Mouse (Mus musculus) hindbrain, embryonic 12.5 days (tissue): Measurements from ENCODE around the gene Runx1. TPM values are rescaled to one million over a fixed set of nuclear protein-coding genes. Genes with fewer than 3 reads are reported as not detected.

ENCODE experiments used
- ATAC-seq: fragments of 200-750 bp; cut with Nextera tagmentation; 2 replicates; pipeline ENCODE4 v1.8.0; 2017; ENCODE audit warnings: moderate TSS enrichment; ENCODE audit not compliant: low FRiP score
- H3K27ac ChIP-seq: fragments of 300-500 bp; sonication (generic); 2 replicates; pipeline ENCODE4 v1.5.1; 2016; ENCODE audit warnings: mild to moderate bottlenecking
- H3K27me3 ChIP-seq: fragments of 300-500 bp; sonication (generic); 2 replicates; pipeline ENCODE4 v1.6.1; 2016; ENCODE audit warnings: mild to moderate bottlenecking
- H3K36me3 ChIP-seq: fragments of 300-500 bp; sonication (generic); 2 replicates; pipeline ENCODE4 v1.6.1; 2016; ENCODE audit warnings: mild to moderate bottlenecking
- H3K4me1 ChIP-seq: fragments of 300-500 bp; sonication (generic); 2 replicates; pipeline ENCODE4 v1.6.1; 2016
- H3K4me2 ChIP-seq: fragments of 300-500 bp; sonication (generic); replicated peaks from 2 replicates; pipeline ENCODE4 v1.6.1; 2016; ENCODE audit warnings: mild to moderate bottlenecking
- H3K4me3 ChIP-seq: fragments of 300-500 bp; sonication (generic); 2 replicates; pipeline ENCODE4 v1.5.1; 2016; ENCODE audit warnings: mild to moderate bottlenecking
- H3K9ac ChIP-seq: fragments of 300-500 bp; sonication (generic); 2 replicates; pipeline ENCODE4 v1.6.1; 2016; ENCODE audit warnings: mild to moderate bottlenecking, moderate library complexity
- H3K9me3 ChIP-seq: fragments of 300-500 bp; sonication (generic); replicated peaks from 2 replicates; pipeline ENCODE4 v1.6.1; 2016; ENCODE audit warnings: mild to moderate bottlenecking
- WGBS: fragments of 180-500 bp; shearing (Covaris S2); methylation state at CpG from one replicate; pipeline ENCODE4 v1.1.7; 2016; 5-methylcytosine and 5-hydroxymethylcytosine counted together
- polyA plus RNA-seq: library from polyadenylated mRNA; unstranded; fragments of >200 nt; fragmentation: Nextera tagmentation; extraction: Ambion mirVana; gene quantifications from 2 replicates; pipeline ENCODE4 v1.2.1, GENCODE M21; 2016

Runx1 gene
- polyA plus RNA-seq, 1 experiment from 2014 or later = 4.4 TPM

GRCm38 (mm10) chr16:92699531-92700397 lies 126.2 kb downstream of the Runx1 start:
- H3K4me1 ChIP-seq = peaks cover 37% of the 10 kb centered on the region
- WGBS = 2% methylated on average over 27 of the region's 27 CpGs
- no peak overlapping the region for H3K27ac ChIP-seq
- peaks cover 78% of the 10 kb centered on the region for H3K27me3 ChIP-seq
- no peak overlapping the region for H3K4me3 ChIP-seq
- H3K36me3 ChIP-seq = no peaks in the 10 kb centered on the region
- peak overlapping the region; percentile 99; the same call in 1 of the 2 replicates for H3K4me2 ChIP-seq
- no peak overlapping the region for H3K9ac ChIP-seq
- ATAC-seq = no peak
- no peaks in the 10 kb centered on the region for H3K9me3 ChIP-seq

GRCm38 (mm10) chr16:92698612-92698998 lies 127.3 kb downstream of the Runx1 start:
- Histone ChIP-seq H3K4me3 (peak overlapping the region; percentile 54), H3K36me3 (no peaks in the 10 kb centered on the region), H3K27ac (no peak overlapping the region), H3K9ac (peak overlapping the region; percentile 60), H3K4me1 (peaks cover 37% of the 10 kb centered on the region), H3K9me3 (no peaks in the 10 kb centered on the region), H3K4me2 (peak overlapping the region; percentile 99), H3K27me3 (peaks cover 81% of the 10 kb centered on the region)
- ATAC-seq = peak; percentile 75
- WGBS = under 1% methylated on average over 26 of the region's 26 CpGs

DNA sequence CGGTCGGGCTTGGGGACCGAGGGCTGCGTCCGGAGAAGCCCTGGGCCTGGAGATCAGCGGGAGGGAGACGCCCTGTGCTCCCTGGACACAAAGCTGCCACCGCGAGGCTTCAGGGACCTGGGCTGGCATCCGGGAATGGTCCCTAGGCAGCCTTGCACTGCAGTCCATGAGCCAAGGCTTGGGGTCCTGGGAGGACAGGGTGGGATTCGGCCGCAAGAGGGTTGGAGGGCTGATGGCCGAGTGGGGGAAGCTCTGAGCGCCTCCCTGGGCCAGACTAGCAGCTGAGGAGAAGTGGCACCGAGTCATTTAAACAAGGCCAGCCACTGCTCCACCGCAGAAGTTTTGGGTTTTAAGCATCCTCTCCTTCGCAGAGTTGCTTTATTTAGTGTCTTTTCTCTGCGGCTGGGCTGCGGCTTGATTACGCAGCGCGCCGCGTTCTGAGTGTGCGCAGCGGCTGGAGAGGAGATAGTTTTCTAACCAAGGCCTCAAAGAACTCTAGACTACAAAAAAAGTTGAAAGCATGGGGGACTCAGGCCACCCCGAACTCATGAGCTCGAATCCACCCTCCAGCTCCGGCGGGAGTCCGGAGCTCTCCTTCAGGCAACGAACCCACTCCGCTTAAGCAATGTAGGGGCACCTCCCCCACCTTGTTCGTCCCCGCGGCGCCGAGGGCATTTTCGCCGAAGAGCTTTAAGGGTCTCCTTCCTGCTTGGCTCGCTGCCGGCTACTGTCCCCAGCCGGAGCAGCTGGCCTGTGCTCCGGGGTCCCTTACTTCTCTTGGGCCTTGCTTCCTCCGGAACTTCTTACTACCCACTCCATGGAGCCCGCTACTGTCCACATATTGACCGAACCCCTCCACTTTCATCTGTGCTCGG lies 128.0 kb downstream of the Runx1 start:
- Histone ChIP-seq H3K27ac (peak overlapping the region; percentile 7), H3K4me1 (peaks cover 37% of the 10 kb centered on the region), H3K9ac (peak overlapping the region; percentile 60), H3K36me3 (no peaks in the 10 kb centered on the region), H3K4me3 (peak overlapping the region; percentile 54), H3K9me3 (no peaks in the 10 kb centered on the region), H3K27me3 (peaks cover 83% of the 10 kb centered on the region), H3K4me2 (peak overlapping the region; percentile 99)
- peak; percentile 55 for ATAC-seq
- WGBS = under 1% methylated on average over 48 of the region's 48 CpGs

- ATAC-seq = peak; percentile 87
- no peaks in the 10 kb centered on the region for H3K36me3 ChIP-seq
- H3K4me3 ChIP-seq = peak overlapping the region; percentile 54
- under 1% methylated on average over 53 of the region's 53 CpGs for WGBS
- H3K27ac ChIP-seq = peak overlapping the region; percentile 7
- H3K9me3 ChIP-seq = no peaks in the 10 kb centered on the region
- H3K9ac ChIP-seq = peak overlapping the region; percentile 60
- peak overlapping the region; percentile 99 for H3K4me2 ChIP-seq
- peaks cover 37% of the 10 kb centered on the region for H3K4me1 ChIP-seq
- peaks cover 89% of the 10 kb centered on the region for H3K27me3 ChIP-seq
These were observed 128.7 kb downstream of the Runx1 start for GRCm38 (mm10) chr16:92697227-92697736.

- H3K4me2 ChIP-seq = peak overlapping the region; percentile 99
- under 1% methylated on average over 24 of the region's 24 CpGs for WGBS
- peaks cover 37% of the 10 kb centered on the region for H3K4me1 ChIP-seq
- H3K9ac ChIP-seq = no peak overlapping the region
- H3K4me3 ChIP-seq = peak overlapping the region; percentile 54
- no peaks in the 10 kb centered on the region for H3K9me3 ChIP-seq
- H3K27ac ChIP-seq = no peak overlapping the region
- no peak for ATAC-seq
- peaks cover 89% of the 10 kb centered on the region for H3K27me3 ChIP-seq
- H3K36me3 ChIP-seq = no peaks in the 10 kb centered on the region
These were observed 129.4 kb downstream of the Runx1 start for GRCm38 (mm10) chr16:92696411-92697015.

DNA sequence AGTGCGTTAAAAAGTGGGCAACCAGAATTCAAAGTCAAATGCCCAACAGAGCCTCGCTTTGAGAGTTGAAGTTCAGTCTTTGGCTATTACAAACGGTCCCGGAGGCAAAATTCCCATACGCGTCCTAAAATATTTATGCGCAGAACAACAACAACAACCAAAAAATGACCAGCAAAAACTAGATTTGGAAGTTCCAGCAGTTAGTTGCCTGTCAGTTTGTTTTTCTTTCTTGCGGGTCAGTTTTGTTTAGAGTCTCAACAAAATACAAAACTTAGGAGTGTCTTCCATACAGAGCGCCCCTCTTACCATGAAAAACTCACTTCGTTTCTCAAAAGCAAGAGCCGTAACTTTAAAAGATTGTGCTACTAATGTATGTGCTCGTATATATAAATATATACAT lies 130.0 kb downstream of the Runx1 start:
- 9% methylated on average over 12 of the region's 12 CpGs for WGBS
- H3K9me3 ChIP-seq = no peaks in the 10 kb centered on the region

GRCm38 (mm10) chr16:92695200-92695921 lies 130.6 kb downstream of the Runx1 start:
- WGBS = under 1% methylated on average over 43 of the region's 43 CpGs
- ATAC-seq = no peak; the same call in 1 of the 2 replicates
- H3K27me3 ChIP-seq = peaks cover 90% of the 10 kb centered on the region
- peak overlapping the region; percentile 45 for H3K4me2 ChIP-seq
- peak overlapping the region; percentile 32 for H3K4me3 ChIP-seq
- H3K36me3 ChIP-seq = no peaks in the 10 kb centered on the region
- peak overlapping the region; percentile 50 for H3K9ac ChIP-seq
- no peak overlapping the region for H3K27ac ChIP-seq
- no peaks in the 10 kb centered on the region for H3K9me3 ChIP-seq
- peaks cover 37% of the 10 kb centered on the region for H3K4me1 ChIP-seq

More for the DNA sequence above, 130.0 kb downstream of the Runx1 start:
- H3K4me2 ChIP-seq = peak overlapping the region; percentile 45
- H3K36me3 ChIP-seq = no peaks in the 10 kb centered on the region
- H3K27ac ChIP-seq = no peak overlapping the region
- peak overlapping the region; percentile 32 for H3K4me3 ChIP-seq
- ATAC-seq = no peak
- H3K9ac ChIP-seq = 0 out of 2 replicates have a peak overlapping the region, but pooled peaks have one; percentile 50
- H3K27me3 ChIP-seq = peaks cover 90% of the 10 kb centered on the region
- peaks cover 37% of the 10 kb centered on the region for H3K4me1 ChIP-seq

DNA sequence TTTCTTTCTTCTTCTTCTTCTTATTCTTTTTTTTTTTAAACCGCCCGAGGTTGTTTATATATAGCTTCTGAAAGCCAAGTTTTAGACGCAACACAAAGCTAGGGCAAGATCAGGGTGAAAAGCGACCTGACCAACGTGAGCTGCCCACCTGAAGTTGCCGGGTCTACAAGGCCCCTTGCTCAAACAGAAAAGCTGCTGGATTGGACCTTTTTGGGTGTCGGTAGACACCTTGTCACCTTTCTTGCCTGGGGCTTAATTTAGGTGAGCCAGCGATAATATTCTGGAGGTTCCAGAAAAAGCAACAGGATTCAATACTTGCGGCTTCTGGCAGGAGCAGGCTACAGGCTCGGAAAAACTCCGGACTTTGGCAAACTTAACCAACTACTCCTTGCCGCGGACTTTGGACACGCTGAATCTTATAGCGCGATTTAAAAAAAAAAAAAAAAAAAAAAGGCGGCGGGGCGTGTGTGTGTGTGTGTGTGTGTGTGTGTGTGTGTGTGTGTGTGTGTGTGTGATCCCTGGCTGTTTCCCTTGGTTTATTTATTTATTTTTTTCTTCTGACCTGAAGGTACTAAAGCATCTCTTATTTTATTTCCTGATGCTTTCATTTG lies 131.3 kb downstream of the Runx1 start:
- Histone ChIP-seq H3K27me3 (peaks cover 84% of the 10 kb centered on the region), H3K36me3 (no peaks in the 10 kb centered on the region)

DNA sequence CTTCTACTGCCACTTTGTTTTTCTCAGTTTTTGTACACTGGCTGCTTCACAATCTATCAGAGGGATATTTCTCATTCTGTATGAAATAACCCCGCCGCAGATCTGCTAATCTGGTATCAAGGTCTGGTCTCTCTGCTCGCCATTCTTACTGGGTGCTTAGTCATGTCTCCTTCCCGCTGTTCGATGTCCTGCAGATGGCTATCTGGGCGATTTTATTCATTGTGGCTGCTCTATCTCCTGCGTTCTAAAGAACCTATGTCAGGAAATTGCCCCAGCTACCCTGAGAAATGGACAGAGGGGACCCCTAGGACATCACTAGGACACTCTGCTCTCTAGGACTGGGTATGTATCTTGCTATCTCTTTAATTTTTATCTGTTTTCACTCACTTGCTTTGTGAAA lies 135.2 kb downstream of the Runx1 start:
- peaks cover 7% of the 10 kb centered on the region for H3K4me1 ChIP-seq
- H3K4me2 ChIP-seq = no peak overlapping the region
- no peak overlapping the region for H3K4me3 ChIP-seq
- H3K27ac ChIP-seq = no peak overlapping the region
- no peak overlapping the region for H3K9ac ChIP-seq
- ATAC-seq = no peak
- H3K36me3 ChIP-seq = no peaks in the 10 kb centered on the region
- H3K27me3 ChIP-seq = peaks cover 48% of the 10 kb centered on the region
- H3K9me3 ChIP-seq = no peaks in the 10 kb centered on the region
- WGBS = 77% methylated on average over 7 of the region's 7 CpGs

More for the DNA sequence above, 131.3 kb downstream of the Runx1 start:
- WGBS = 3% methylated on average over 16 of the region's 19 CpGs
- peak overlapping the region; percentile 45 for H3K4me2 ChIP-seq
- no peaks in the 10 kb centered on the region for H3K9me3 ChIP-seq
- no peak overlapping the region for H3K9ac ChIP-seq
- no peak for ATAC-seq
- H3K4me1 ChIP-seq = peaks cover 34% of the 10 kb centered on the region
- H3K27ac ChIP-seq = no peak overlapping the region
- peak overlapping the region; percentile 32 for H3K4me3 ChIP-seq

GRCm38 (mm10) chr16:92688941-92689340 lies 137.0 kb downstream of the Runx1 start:
- H3K9ac ChIP-seq = no peak overlapping the region
- H3K27me3 ChIP-seq = peaks cover 32% of the 10 kb centered on the region
- ATAC-seq = no peak
- H3K27ac ChIP-seq = no peak overlapping the region
- WGBS = 95% methylated on average over 21 of the region's 21 CpGs
- no peaks in the 10 kb centered on the region for H3K4me1 ChIP-seq
- H3K4me3 ChIP-seq = no peak overlapping the region
- H3K36me3 ChIP-seq = no peaks in the 10 kb centered on the region
- no peak overlapping the region for H3K4me2 ChIP-seq
- H3K9me3 ChIP-seq = no peaks in the 10 kb centered on the region

DNA sequence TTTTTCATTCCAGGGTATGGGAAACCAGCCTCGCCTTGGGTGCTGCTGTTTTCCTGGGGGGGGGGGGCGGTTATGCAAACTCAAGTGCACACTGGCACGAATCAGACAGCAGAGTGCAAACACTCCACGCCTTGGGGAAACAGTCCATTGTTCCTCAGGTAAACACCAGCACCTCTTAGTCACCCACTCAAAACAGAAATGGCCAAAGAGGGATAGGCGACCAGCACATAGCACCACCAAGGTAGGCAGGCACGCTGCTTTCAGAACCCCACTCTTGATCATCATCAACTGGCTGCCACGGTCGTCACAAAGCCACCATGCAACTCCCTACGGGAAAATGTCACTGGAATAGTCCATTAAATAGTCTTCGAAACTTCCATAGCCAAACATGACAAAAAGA lies 139.0 kb downstream of the Runx1 start:
- no peak for ATAC-seq
- H3K4me3 ChIP-seq = no peak overlapping the region
- H3K27ac ChIP-seq = no peak overlapping the region
- peaks cover 14% of the 10 kb centered on the region for H3K27me3 ChIP-seq
- no peak overlapping the region for H3K9ac ChIP-seq
- no peaks in the 10 kb centered on the region for H3K36me3 ChIP-seq
- no peaks in the 10 kb centered on the region for H3K9me3 ChIP-seq
- WGBS = 91% methylated on average over 10 of the region's 10 CpGs
- H3K4me2 ChIP-seq = no peak overlapping the region
- H3K4me1 ChIP-seq = peaks cover 2% of the 10 kb centered on the region; the same call in 1 of the 2 replicates
